Mouse (Mus musculus) ovary, postnatal 10 days (tissue): ENCODE data around the gene Wnt2.

ENCODE experiments used
- DNase-seq: peaks from one replicate; pipeline ENCODE4 v3.0.0; 2022; ENCODE audit warnings: low spot score

Wnt2 gene

GRCm38 (mm10) chr6:17978324-17978723, 52.1 kb downstream of the Wnt2 start:
- no peak for DNase-seq

- DNase-seq: no peak
Observed at GRCm38 (mm10) chr6:17977165-17977564, 53.2 kb downstream of the Wnt2 start.

GRCm38 (mm10) chr6:17974416-17974815, 56.0 kb downstream of the Wnt2 start:
- no peak for DNase-seq

GRCm38 (mm10) chr6:17971393-17971792, 59.0 kb downstream of the Wnt2 start:
- no peak for DNase-seq

- DNase-seq: no peak
Observed at GRCm38 (mm10) chr6:17969815-17970214, 60.6 kb downstream of the Wnt2 start.

GRCm38 (mm10) chr6:17968467-17969144, 61.8 kb downstream of the Wnt2 start:
- no peak for DNase-seq

- DNase-seq: no peak
Observed at GRCm38 (mm10) chr6:17963455-17963854, 66.9 kb downstream of the Wnt2 start.

- no peak for DNase-seq
Observed at GRCm38 (mm10) chr6:17951779-17952178, 78.6 kb downstream of the Wnt2 start.

GRCm38 (mm10) chr6:17949103-17949502, 81.3 kb downstream of the Wnt2 start:
- DNase-seq: no peak

GRCm38 (mm10) chr6:17947130-17947831, 83.1 kb downstream of the Wnt2 start:
- DNase-seq: no peak

GRCm38 (mm10) chr6:17946456-17946855, 83.9 kb downstream of the Wnt2 start:
- no peak for DNase-seq

GRCm38 (mm10) chr6:17943877-17944617, 86.3 kb downstream of the Wnt2 start:
- DNase-seq: no peak

GRCm38 (mm10) chr6:17942344-17942743, 88.0 kb downstream of the Wnt2 start:
- DNase-seq: no peak

- no peak for DNase-seq
Observed at GRCm38 (mm10) chr6:17941916-17942315, 88.5 kb downstream of the Wnt2 start.
